Comparison of ENCODE assay signal across 23 mouse cellular contexts in genomic region chr7:139564161-139564560, GRCm38 (mm10). TPM values are rescaled to one million over a fixed set of nuclear protein-coding genes. Genes with fewer than 3 reads are reported as not detected.
"Had no signal": no experiment of that assay in that cellular context is flagged by ENCODE, and none has a peak within 500 bp of the region (broad histone marks: within the 10 kb centered on the region; RNA-seq: fewer than 3 reads in every experiment).

No protein-coding gene starts in this region.

- DNase-seq: kidney, postnatal 10 days; kidney, postnatal 36 days; layer of hippocampus, postnatal 36 days; liver, embryonic 13.5 days; lung, adult 2 months; lung, postnatal 14 days; lung, postnatal 4 days; retina, postnatal 1 day; right cerebral cortex, postnatal 25 days; thymus, adult 18-20 months; thymus, postnatal 36 days had no signal

- H3K4me1 ChIP-seq: liver, embryonic 13.5 days had no signal

- H3K4me2 ChIP-seq: liver, embryonic 13.5 days; midbrain, embryonic 11.5 days; neural tube, embryonic 13.5 days had no signal

- H3K9me3 ChIP-seq: liver, embryonic 13.5 days; neural tube, embryonic 13.5 days had no signal

- H3K27ac ChIP-seq: left cerebral cortex, adult 2 months; liver, embryonic 13.5 days; neural tube, embryonic 13.5 days had no signal

- H3K9ac ChIP-seq: liver, embryonic 13.5 days; neural tube, embryonic 13.5 days had no signal

- ATAC-seq: midbrain, embryonic 16.5 days had no signal

- H3K27me3 ChIP-seq: liver, embryonic 13.5 days had no signal

- H3K4me3 ChIP-seq: left cerebral cortex, adult 2 months; liver, embryonic 13.5 days; myocyte; neural tube, embryonic 13.5 days had no signal

- H3K36me3 ChIP-seq: neural tube, embryonic 13.5 days had no signal

RNA-seq across cellular contexts. Expression of gene Nkx6-2, which starts 18.4 kb away (rescaled TPM):
- total RNA-seq: liver, adult 2 months; megakaryocyte progenitor cell, adult 5-6 weeks; megakaryocyte-erythroid progenitor cell, adult 5-6 weeks; monocyte, adult 5-6 weeks; neutrophil, adult 5-6 weeks had no signal
- polyA plus RNA-seq: limb, embryonic 11.5 days; liver, adult 2 months; liver, embryonic 16.5 days; myocyte had no signal
